Mouse (Mus musculus) cerebellum, adult 2 months (tissue): ENCODE measurements at regions not wholly inside any gene's neighbourhood (a gene's known extent, or its start where the extent isn't known, plus 50 kb on each side); places are given as distances from the start of the nearest gene placed in this dataset.

Experiments
- CTCF ChIP-seq: fragments of 200-500 bp; IDR thresholded peaks from 2 replicates; pipeline ENCODE4 v1.5.1; 2011; ENCODE audit warnings: low read depth, mild to moderate bottlenecking, control low read depth, low read length, moderate library complexity, borderline replicate concordance; ENCODE audit not compliant: insufficient read depth
- POLR2A ChIP-seq: fragments of 200-500 bp; IDR thresholded peaks from 2 replicates; pipeline ENCODE4 v1.6.1; 2011; ENCODE audit warnings: low read length, control low read depth, borderline replicate concordance; ENCODE audit not compliant: insufficient read depth

DNA sequence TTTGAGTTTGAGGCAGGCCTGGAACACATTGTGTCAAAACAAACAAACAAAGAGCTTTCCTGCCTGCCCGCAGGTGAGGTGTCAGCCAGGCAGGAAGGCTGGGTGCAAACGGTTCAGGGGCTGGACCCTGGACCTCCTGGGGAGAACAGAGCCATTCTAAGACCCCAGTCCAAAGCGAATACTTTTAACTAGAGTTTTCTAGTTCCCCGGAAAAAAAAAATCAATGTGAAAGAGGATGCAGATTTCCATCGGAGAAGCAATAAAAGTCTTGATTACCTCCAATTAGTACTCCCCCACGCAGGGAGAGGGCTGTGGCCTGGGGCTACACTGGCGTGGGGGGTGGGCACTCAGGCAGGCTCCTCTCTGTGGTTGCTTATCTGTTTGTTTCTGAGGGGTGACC is 106.4 kb downstream of the Sox2 start:
- TF ChIP-seq CTCF, result no peak
- no peak for TF ChIP-seq POLR2A
